Mouse (Mus musculus) layer of hippocampus, adult 18-20 months (tissue): ENCODE results near the gene Rb1. TPM values are rescaled to one million over a fixed set of nuclear protein-coding genes. Genes with fewer than 3 reads are reported as not detected.

ENCODE experiments used
- DNase-seq, 2 experiments: peaks; one replicate each; pipeline ENCODE4 v3.0.0; 2022; ENCODE audit warnings: low spot score in 2 of 2
- total RNA-seq, 2 experiments: library from RNA; stranded (reverse); gene quantifications; 2 replicates each; pipeline ENCODE4 v1.2.3; 2021

Rb1 gene
- total RNA-seq, 2 experiments from 2014 or later, result 32.8 to 37.1 TPM

- DNase-seq, result no peak
Measured at GRCm38 (mm10) chr14:73336316-73337080, 10.9 kb upstream of the Rb1 start.

GRCm38 (mm10) chr14:73334926-73335805 is 9.5 kb upstream of the Rb1 start:
- DNase-seq, result peak in 1 of 2 experiments; percentile 33

GRCm38 (mm10) chr14:73333880-73334279 is 8.3 kb upstream of the Rb1 start:
- no peak for DNase-seq

GRCm38 (mm10) chr14:73331386-73331785 is 5.8 kb upstream of the Rb1 start:
- no peak for DNase-seq

- DNase-seq, result no peak
Measured at GRCm38 (mm10) chr14:73329871-73330270, 4.2 kb upstream of the Rb1 start.

GRCm38 (mm10) chr14:73326511-73326910 is 889 bp upstream of the Rb1 start:
- no peak for DNase-seq

- peak in 1 of 2 experiments; percentile 30 for DNase-seq
Measured at GRCm38 (mm10) chr14:73324634-73325455, 777 bp downstream of the Rb1 start.

GRCm38 (mm10) chr14:73323965-73324364 is 1.7 kb downstream of the Rb1 start:
- DNase-seq, result no peak

GRCm38 (mm10) chr14:73322142-73322541 is 3.5 kb downstream of the Rb1 start:
- no peak for DNase-seq

- DNase-seq, result no peak
Measured at GRCm38 (mm10) chr14:73316933-73317332, 8.7 kb downstream of the Rb1 start.

GRCm38 (mm10) chr14:73313864-73314263 is 11.8 kb downstream of the Rb1 start:
- DNase-seq, result no peak

GRCm38 (mm10) chr14:73313396-73313795 is 12.2 kb downstream of the Rb1 start:
- DNase-seq, result no peak

GRCm38 (mm10) chr14:73312909-73313308 is 12.7 kb downstream of the Rb1 start:
- no peak for DNase-seq

GRCm38 (mm10) chr14:73307490-73307889 is 18.1 kb downstream of the Rb1 start:
- no peak for DNase-seq

- peak; percentile 38 to 81 for DNase-seq
Measured at GRCm38 (mm10) chr14:73303193-73303592, 22.4 kb downstream of the Rb1 start.

- no peak for DNase-seq
Measured at GRCm38 (mm10) chr14:73301856-73302255, 23.8 kb downstream of the Rb1 start.

- DNase-seq, result no peak
Measured at GRCm38 (mm10) chr14:73295512-73295911, 30.1 kb downstream of the Rb1 start.

GRCm38 (mm10) chr14:73293616-73294015 is 32.0 kb downstream of the Rb1 start:
- DNase-seq, result no peak

- DNase-seq, result no peak
Measured at GRCm38 (mm10) chr14:73292434-73292833, 33.2 kb downstream of the Rb1 start.

- no peak for DNase-seq
Measured at GRCm38 (mm10) chr14:73289915-73290314, 35.7 kb downstream of the Rb1 start.

GRCm38 (mm10) chr14:73280996-73281395 is 44.6 kb downstream of the Rb1 start:
- peak in 1 of 2 experiments; percentile 49 for DNase-seq
